Mouse (Mus musculus): Measurements from ENCODE around the gene Olfr1156. TPM values are rescaled to one million over a fixed set of nuclear protein-coding genes. Genes with fewer than 3 reads are reported as not detected.

The Olfr1156 gene
- under 1 TPM in 1 of 2 experiments, not detected in 1; 0.10 TPM for total RNA-seq (2021)
- long read RNA-seq, result 0 reads

DNA sequence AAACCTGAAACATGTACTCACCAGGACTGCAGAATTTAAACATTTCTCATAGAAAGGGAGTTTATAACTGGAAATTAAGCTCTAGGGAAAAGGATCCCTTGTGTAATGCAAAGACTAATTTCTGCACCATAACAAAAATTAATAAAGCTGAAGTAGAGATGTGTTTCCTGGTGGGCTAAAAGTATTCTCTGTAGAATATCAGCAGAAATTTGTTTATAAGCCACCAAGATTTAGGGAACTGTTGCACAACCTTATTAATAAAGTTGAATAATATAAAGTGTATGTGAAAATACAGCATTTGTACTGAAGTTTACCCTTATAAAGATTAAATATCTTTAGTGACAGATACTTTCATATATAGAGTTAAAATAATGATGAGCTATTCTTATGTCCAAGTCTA, at the start of gene Olfr1156:
Gene Olfr1156, minus strand, starts transcription at position 101 of the 400 bp plus-strand sequence.
- DNase-seq (ENCODE audit: low spot score in 2 of 2), result no peak

DNA sequence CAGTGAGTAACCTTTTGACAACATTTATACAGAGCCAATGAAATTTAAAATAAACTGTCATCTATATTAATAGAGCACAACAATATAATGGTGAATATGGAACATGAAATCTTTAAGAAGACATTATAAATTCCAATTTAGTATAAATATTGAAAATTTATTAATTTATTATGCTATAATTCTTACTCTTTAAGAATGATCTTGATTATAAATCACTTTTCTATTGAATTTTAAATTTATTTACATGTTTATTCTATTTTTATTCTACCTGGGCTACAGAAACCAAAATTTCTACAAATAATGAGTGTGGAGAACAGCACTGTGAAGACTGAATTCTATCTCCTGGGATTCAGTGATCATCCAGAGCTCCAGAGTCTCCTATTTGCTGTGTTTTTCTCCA, 36.9 kb upstream of the Olfr1156 start, which contains the start of gene Olfr1158:
Gene Olfr1158, plus strand, starts transcription at position 301 of the 400 bp plus-strand sequence.
- DNase-seq (ENCODE audit: low spot score in 2 of 2), result no peak

DNA sequence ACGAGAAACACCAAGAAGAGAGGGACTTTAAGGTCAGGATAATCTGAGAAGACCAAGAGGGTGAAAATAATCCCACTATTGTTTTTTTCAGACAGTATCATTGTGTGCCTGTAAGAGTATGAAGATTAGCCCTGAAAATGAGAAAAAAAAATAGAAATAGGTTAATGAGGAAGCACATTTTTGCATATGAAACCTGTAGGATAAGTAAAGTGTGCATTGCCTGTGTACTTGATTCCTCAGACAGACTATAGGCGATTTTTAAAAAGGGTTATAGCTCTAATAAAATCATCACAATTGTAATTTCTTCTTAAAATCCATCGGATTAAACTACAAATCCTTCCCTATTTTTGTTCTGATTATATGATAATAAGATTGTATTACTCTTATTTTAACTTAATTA, 21.7 kb upstream of the Olfr1156 start, which contains the start of gene Olfr74:
Gene Olfr74, minus strand, starts transcription at position 101 of the 400 bp plus-strand sequence.
- no peak for DNase-seq (ENCODE audit: low spot score in 2 of 2)

DNA sequence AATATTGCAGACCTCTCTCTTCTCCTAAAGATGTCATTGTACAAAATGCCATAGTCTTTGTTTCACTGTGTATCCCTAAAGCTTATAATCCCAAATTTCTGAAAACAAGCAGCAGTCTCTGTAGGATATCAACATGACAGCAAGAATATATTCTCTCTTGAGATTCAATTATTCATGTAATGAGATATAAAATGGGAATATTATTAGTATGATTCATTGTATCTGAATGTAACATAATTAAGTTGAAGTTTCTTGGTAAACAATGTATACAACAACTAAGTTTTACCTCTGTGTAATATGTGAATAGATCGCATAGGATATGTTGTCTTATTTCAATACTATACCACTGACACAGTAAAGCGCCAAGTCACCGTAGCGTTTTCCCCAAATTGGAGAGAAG, 15.3 kb upstream of the Olfr1156 start, which contains the start of gene Olfr1157:
Gene Olfr1157, minus strand, starts transcription at position 101 of the 400 bp plus-strand sequence.
- DNase-seq (ENCODE audit: low spot score in 2 of 2), result no peak

DNA sequence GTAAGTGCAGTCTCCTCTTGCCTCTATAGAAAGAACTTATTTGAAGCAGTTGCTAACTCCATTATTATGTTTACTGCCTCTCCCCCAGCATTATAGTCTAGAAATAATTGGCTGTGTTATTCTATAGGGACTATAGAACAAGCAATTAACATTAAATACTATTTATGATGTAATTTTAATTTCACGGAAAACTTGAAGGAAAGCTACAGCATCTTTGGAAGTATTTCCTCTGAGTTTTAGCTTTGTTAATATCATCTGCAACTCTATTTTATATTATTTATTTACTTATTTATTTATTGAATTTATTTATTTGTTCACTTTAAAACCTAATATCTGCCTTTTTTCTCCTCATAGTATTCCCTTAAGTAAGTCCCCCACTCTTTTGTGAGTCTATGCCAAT, 7.9 kb downstream of the Olfr1156 start, which contains the start of gene Olfr1155:
Gene Olfr1155, minus strand, starts transcription at position 101 of the 400 bp plus-strand sequence.
- DNase-seq (ENCODE audit: low spot score in 2 of 2), result no peak

DNA sequence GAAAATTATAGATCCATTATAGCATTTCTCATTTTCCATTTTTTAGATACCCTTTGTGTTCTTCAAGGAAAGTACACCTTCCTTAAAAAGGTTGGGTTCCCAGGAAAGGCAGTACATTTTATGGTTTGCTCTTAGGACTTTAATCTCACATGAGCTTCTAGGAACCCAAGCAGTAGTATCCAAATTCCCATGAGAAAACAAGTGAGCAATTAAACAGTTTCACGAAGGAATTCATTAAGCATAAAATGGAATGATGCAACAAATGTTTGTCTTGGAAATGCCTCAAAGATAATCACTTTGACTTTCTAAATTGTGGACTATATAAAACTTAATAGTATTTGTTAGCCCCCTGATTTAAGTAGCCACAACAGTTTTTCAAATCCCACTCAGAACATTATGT, 47.8 kb downstream of the Olfr1156 start, which contains the start of gene Olfr1154:
Gene Olfr1154, minus strand, starts transcription at position 101 of the 400 bp plus-strand sequence.
- DNase-seq (ENCODE audit: low spot score in 2 of 2), result no peak

Other genes with a start within 250 kb of the Olfr1156 start
- gene Olfr1137, start 239.9 kb downstream of the Olfr1156 start, total RNA-seq (2021), result not detected
- not detected for gene Olfr1138, start 213.1 kb downstream of the Olfr1156 start, total RNA-seq (2021)
- gene Olfr1140, start 209.3 kb downstream of the Olfr1156 start, total RNA-seq (2021), result not detected
- not detected for gene Olfr1141, start 199.1 kb downstream of the Olfr1156 start, total RNA-seq (2021)
- gene Olfr152, start 173.6 kb downstream of the Olfr1156 start, total RNA-seq (2021), result not detected
- not detected for gene Olfr1143, start 152.5 kb downstream of the Olfr1156 start, total RNA-seq (2021)
- not detected for gene Olfr1145, start 143.3 kb downstream of the Olfr1156 start, total RNA-seq (2021)
- gene Olfr1148, start 122.6 kb downstream of the Olfr1156 start, total RNA-seq (2021), result not detected
- gene Olfr1150-ps1, start 109.1 kb downstream of the Olfr1156 start, total RNA-seq (2021), result not detected
- not detected for gene Olfr1151, start 97.2 kb downstream of the Olfr1156 start, total RNA-seq (2021)
- gene Olfr1152, start 86.6 kb downstream of the Olfr1156 start, total RNA-seq (2021), result not detected
- not detected for gene Olfr1153, start 58.1 kb downstream of the Olfr1156 start, total RNA-seq (2021)
- gene Olfr1154, start 47.9 kb downstream of the Olfr1156 start, total RNA-seq (2021), result not detected
- gene Olfr1155, start 8.0 kb downstream of the Olfr1156 start, total RNA-seq (2021), result not detected
- gene Olfr1157, start 15.2 kb upstream of the Olfr1156 start, total RNA-seq (2021), result not detected
- not detected for gene Olfr74, start 21.6 kb upstream of the Olfr1156 start, total RNA-seq (2021)
- not detected for gene Olfr1158, start 37.0 kb upstream of the Olfr1156 start, total RNA-seq (2021)
- not detected for gene Olfr1160, start 55.2 kb upstream of the Olfr1156 start, total RNA-seq (2021)
- not detected for gene Olfr1161, start 69.7 kb upstream of the Olfr1156 start, total RNA-seq (2021)
- not detected for gene Olfr73, start 84.6 kb upstream of the Olfr1156 start, total RNA-seq (2021)
- gene Olfr1162, start 98.0 kb upstream of the Olfr1156 start, total RNA-seq (2021), result not detected
- not detected for gene Olfr1163, start 118.7 kb upstream of the Olfr1156 start, total RNA-seq (2021)
- gene Olfr1164, start 140.9 kb upstream of the Olfr1156 start, total RNA-seq (2021), result not detected
- not detected for gene Olfr1166, start 175.2 kb upstream of the Olfr1156 start, total RNA-seq (2021)
- gene Olfr1167, start 202.1 kb upstream of the Olfr1156 start, total RNA-seq (2021), result not detected
- not detected for gene Olfr1168, start 228.8 kb upstream of the Olfr1156 start, total RNA-seq (2021)

Measured in layer of hippocampus, adult 18-20 months (tissue).